Comparison of ENCODE assay signal across 9 mouse cellular contexts in the genomic region with DNA sequence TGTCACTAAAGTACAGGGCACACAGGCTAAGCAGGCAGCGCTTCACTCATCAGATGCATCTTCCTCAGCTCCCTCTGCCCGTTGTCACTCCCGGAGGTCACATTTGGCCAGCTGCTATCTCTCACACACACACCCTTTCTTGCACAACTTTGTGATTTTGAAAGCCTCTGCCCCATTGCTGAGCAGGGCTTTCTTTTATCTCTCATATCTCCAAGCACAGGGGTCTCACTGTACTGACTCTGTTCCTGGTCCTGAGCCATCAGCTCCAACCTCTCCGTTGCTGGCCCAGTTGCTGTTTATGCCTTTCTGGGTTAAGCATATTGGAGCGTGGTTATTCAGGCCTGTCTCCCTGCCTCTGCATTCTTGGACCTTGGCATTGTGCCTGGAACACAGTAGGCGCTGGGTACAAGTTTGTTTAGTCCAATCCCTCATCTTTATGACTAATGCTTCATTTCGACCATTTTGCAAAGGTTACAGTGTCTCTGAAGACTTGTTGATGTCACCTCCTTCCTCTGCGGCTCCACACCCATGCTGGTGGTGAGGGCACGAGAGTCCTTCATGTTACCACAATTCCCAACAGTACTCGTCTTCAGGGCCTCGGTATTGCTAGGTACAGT.
DNase-seq lines count a peak whose midpoint lies in the region; ATAC-seq and TF ChIP-seq lines count a peak whose summit lies in the region.
"Had no signal": no experiment of that assay in that cellular context is flagged by ENCODE, and none has a peak within 500 bp of the region (broad histone marks: within the 10 kb centered on the region; RNA-seq: fewer than 3 reads in every experiment).

No protein-coding gene starts in this region.

- 0 out of 2 replicates have a peak overlapping the region, but pooled peaks have one; percentile 8 for H3K27ac ChIP-seq in embryonic facial prominence, embryonic 15.5 days (replicated peaks)
- H3K27ac ChIP-seq in stomach, postnatal 0 days (replicated peaks): peak overlapping the region; percentile 80
- H3K27ac ChIP-seq in forebrain, postnatal 0 days (ENCODE audit: low read depth, low read length): no peak overlapping the region
- no peak overlapping the region for H3K27ac ChIP-seq in hindbrain, embryonic 16.5 days (ENCODE audit: low read depth, low read length)
- H3K27ac ChIP-seq: limb, embryonic 13.5 days had no signal

- no peaks in the 10 kb centered on the region for H3K9me3 ChIP-seq in embryonic facial prominence, embryonic 15.5 days (replicated peaks)
- H3K9me3 ChIP-seq in stomach, postnatal 0 days (ENCODE audit: control insufficient read depth, low read length): no peaks in the 10 kb centered on the region
- no peaks in the 10 kb centered on the region for H3K9me3 ChIP-seq in forebrain, postnatal 0 days (ENCODE audit: low read length)
- no peaks in the 10 kb centered on the region for H3K9me3 ChIP-seq in hindbrain, embryonic 16.5 days (ENCODE audit: control insufficient read depth, low read length)
- H3K9me3 ChIP-seq: limb, embryonic 13.5 days had no signal

- no peak for TF ChIP-seq EP300 in stomach, postnatal 0 days (optimal IDR thresholded peaks at IDR 0.05)

- DNase-seq in ovary, adult 18-20 months (ENCODE audit: low spot score): peak; percentile 32
- DNase-seq in ovary, postnatal 10 days (ENCODE audit: low spot score): no peak
- peak; percentile 76 to 81 for DNase-seq in kidney, postnatal 25 days
- DNase-seq in stomach, postnatal 0 days (ENCODE audit: low spot score): peak; percentile 39
- DNase-seq in forebrain, postnatal 0 days: no peak
- DNase-seq in embryo, embryonic 10 days (ENCODE audit: low spot score): no peak

- no peak overlapping the region for H3K9ac ChIP-seq in embryonic facial prominence, embryonic 15.5 days
- H3K9ac ChIP-seq in stomach, postnatal 0 days (ENCODE audit: low read length): no peak overlapping the region
- H3K9ac ChIP-seq in forebrain, postnatal 0 days: no peak overlapping the region
- H3K9ac ChIP-seq in hindbrain, embryonic 16.5 days (ENCODE audit: low read depth, low read length): no peak overlapping the region
- H3K9ac ChIP-seq: limb, embryonic 13.5 days had no signal

- no peak for ATAC-seq in embryonic facial prominence, embryonic 15.5 days (ENCODE audit: insufficient number of reproducible peaks, low FRiP score, low TSS enrichment, low read depth)
- ATAC-seq in stomach, postnatal 0 days (ENCODE audit: low FRiP score, low TSS enrichment): no peak
- ATAC-seq in forebrain, postnatal 0 days: no peak
- no peak for ATAC-seq in hindbrain, embryonic 16.5 days

- H3K4me2 ChIP-seq in embryonic facial prominence, embryonic 15.5 days (replicated peaks): no peak overlapping the region
- H3K4me2 ChIP-seq in stomach, postnatal 0 days (replicated peaks; ENCODE audit: low read depth): no peak overlapping the region
- no peak overlapping the region for H3K4me2 ChIP-seq in forebrain, postnatal 0 days (ENCODE audit: low read depth)
- H3K4me2 ChIP-seq in hindbrain, embryonic 16.5 days (ENCODE audit: low read length): no peak overlapping the region
- H3K4me2 ChIP-seq: limb, embryonic 13.5 days had no signal

- no peak overlapping the region for H3K4me3 ChIP-seq in embryonic facial prominence, embryonic 15.5 days (replicated peaks)
- no peak overlapping the region for H3K4me3 ChIP-seq in stomach, postnatal 0 days (ENCODE audit: low read depth, low read length)
- no peak overlapping the region for H3K4me3 ChIP-seq in forebrain, postnatal 0 days (ENCODE audit: low read depth, low read length)
- no peak overlapping the region for H3K4me3 ChIP-seq in hindbrain, embryonic 16.5 days (ENCODE audit: low read length)
- H3K4me3 ChIP-seq: limb, embryonic 13.5 days had no signal

- H3K4me1 ChIP-seq in embryonic facial prominence, embryonic 15.5 days: peaks cover 36% of the 10 kb centered on the region
- peaks cover 10% of the 10 kb centered on the region for H3K4me1 ChIP-seq in stomach, postnatal 0 days (replicated peaks; ENCODE audit: control insufficient read depth, insufficient read depth)
- peaks cover 16% of the 10 kb centered on the region for H3K4me1 ChIP-seq in forebrain, postnatal 0 days (ENCODE audit: insufficient read depth)
- peaks cover 34% of the 10 kb centered on the region for H3K4me1 ChIP-seq in hindbrain, embryonic 16.5 days (ENCODE audit: control insufficient read depth, insufficient read depth, low read depth, low read length)

- no peaks in the 10 kb centered on the region for H3K36me3 ChIP-seq in embryonic facial prominence, embryonic 15.5 days
- H3K36me3 ChIP-seq in stomach, postnatal 0 days (ENCODE audit: control insufficient read depth, insufficient read depth, low read length): no peaks in the 10 kb centered on the region
- no peaks in the 10 kb centered on the region for H3K36me3 ChIP-seq in forebrain, postnatal 0 days (ENCODE audit: insufficient read depth)
- no peaks in the 10 kb centered on the region for H3K36me3 ChIP-seq in hindbrain, embryonic 16.5 days (ENCODE audit: control insufficient read depth, insufficient read depth, low read length)
- H3K36me3 ChIP-seq: limb, embryonic 13.5 days had no signal

- no peak for TF ChIP-seq CTCF in stomach, postnatal 0 days (IDR thresholded peaks at IDR 0.05; ENCODE audit: low read depth)
- TF ChIP-seq CTCF in forebrain, postnatal 0 days (IDR thresholded peaks at IDR 0.05; ENCODE audit: low read depth): no peak

- WGBS in embryonic facial prominence, embryonic 15.5 days: 60% methylated on average over 11 of the region's 11 CpGs
- 31% methylated on average over 11 of the region's 11 CpGs for WGBS in stomach, postnatal 0 days
- 65% methylated on average over 11 of the region's 11 CpGs for WGBS in forebrain, postnatal 0 days
- 72% methylated on average over 11 of the region's 11 CpGs for WGBS in hindbrain, embryonic 16.5 days

- H3K27me3 ChIP-seq in embryonic facial prominence, embryonic 15.5 days: no peaks in the 10 kb centered on the region
- no peaks in the 10 kb centered on the region for H3K27me3 ChIP-seq in stomach, postnatal 0 days (ENCODE audit: control insufficient read depth, insufficient read depth, low read length)
- H3K27me3 ChIP-seq in forebrain, postnatal 0 days (ENCODE audit: insufficient read depth, low read length): no peaks in the 10 kb centered on the region
- no peaks in the 10 kb centered on the region for H3K27me3 ChIP-seq in hindbrain, embryonic 16.5 days (replicated peaks; ENCODE audit: control insufficient read depth, insufficient read depth, low read length)

Comparison
In these comparisons a context has a peak if more than half of its experiments do, and no peak if none do; other contexts are left out.
1. DNase-seq: peak in ovary, adult 18-20 months (single experiment), kidney, postnatal 25 days (2 of 2) and stomach, postnatal 0 days (single experiment); none in ovary, postnatal 10 days (single experiment), forebrain, postnatal 0 days (single experiment) and embryo, embryonic 10 days (single experiment).
2. H3K27ac ChIP-seq: peak in embryonic facial prominence, embryonic 15.5 days (single experiment) and stomach, postnatal 0 days (single experiment); none in forebrain, postnatal 0 days (single experiment) and hindbrain, embryonic 16.5 days (single experiment).